Mouse (Mus musculus) heart, postnatal 10 days (tissue): ENCODE results near the gene 4921517D22Rik. TPM values are rescaled to one million over a fixed set of nuclear protein-coding genes. Genes with fewer than 3 reads are reported as not detected.
A peak's percentile ranks its signal among the peaks of the same experiment; 100 is the strongest.

Source experiments
- DNase-seq, 2 experiments: peaks; one replicate each; pipeline ENCODE4 v3.0.0; 2021
- intact Hi-C: fragments of 180-260 bp; cut with DNase I; formaldehyde crosslinking; loops from one replicate; pipeline ENCODE4 v1.15.1; 2025
- total RNA-seq, 2 experiments: library from RNA; stranded (reverse); gene quantifications; 2 replicates each; pipeline ENCODE4 v1.2.3; 2021

The 4921517D22Rik gene
- total RNA-seq, 2 experiments from 2014 or later: not detected

GRCm38 (mm10) chr13:59663939-59664712 lies 29.8 kb downstream of the 4921517D22Rik start:
- intact Hi-C loops: no loop called here
- no peak for DNase-seq

GRCm38 (mm10) chr13:59661966-59662365 lies 31.9 kb downstream of the 4921517D22Rik start:
- intact Hi-C loops: no loop called here
- no peak for DNase-seq

- intact Hi-C loops: no loop called here
- no peak for DNase-seq
These were observed 32.5 kb downstream of the 4921517D22Rik start for GRCm38 (mm10) chr13:59661387-59661786.

- intact Hi-C loops: no loop called here
- no peak for DNase-seq
These were observed 33.5 kb downstream of the 4921517D22Rik start for GRCm38 (mm10) chr13:59660371-59660770.

- DNase-seq: no peak
- intact Hi-C loops: no loop called here
These were observed 36.1 kb downstream of the 4921517D22Rik start for GRCm38 (mm10) chr13:59657781-59658180.

GRCm38 (mm10) chr13:59656975-59657388 lies 36.9 kb downstream of the 4921517D22Rik start:
- intact Hi-C loops: no loop called here

GRCm38 (mm10) chr13:59656316-59656832 lies 37.5 kb downstream of the 4921517D22Rik start:
- intact Hi-C loops: no loop called here
- no peak for DNase-seq

More at GRCm38 (mm10) chr13:59656975-59657388, 36.9 kb downstream of the 4921517D22Rik start:
- peak in 1 of 2 experiments; percentile 24 for DNase-seq

- intact Hi-C loops: no loop called here
- no peak for DNase-seq
These were observed 38.1 kb downstream of the 4921517D22Rik start for GRCm38 (mm10) chr13:59655718-59656315.

GRCm38 (mm10) chr13:59654465-59654864 lies 39.4 kb downstream of the 4921517D22Rik start:
- no peak for DNase-seq
- intact Hi-C loops: no loop called here

GRCm38 (mm10) chr13:59653136-59653535 lies 40.8 kb downstream of the 4921517D22Rik start:
- intact Hi-C loops: no loop called here
- no peak for DNase-seq

GRCm38 (mm10) chr13:59652651-59653050 lies 41.3 kb downstream of the 4921517D22Rik start:
- intact Hi-C loops: no loop called here
- no peak for DNase-seq

GRCm38 (mm10) chr13:59649781-59650180 lies 44.1 kb downstream of the 4921517D22Rik start:
- intact Hi-C loops: loop anchor here (5.0 kb wide), 1 partner anchor 73 kb away; no protein-coding TSS in a partner anchor
- no peak for DNase-seq

GRCm38 (mm10) chr13:59648598-59648997 lies 45.3 kb downstream of the 4921517D22Rik start:
- intact Hi-C loops: loop anchor here (5.0 kb wide), 1 partner anchor 74 kb away; no protein-coding TSS in a partner anchor
- no peak for DNase-seq

- DNase-seq: no peak
- intact Hi-C loops: loop anchor here (5.0 kb wide), 1 partner anchor 75 kb away; no protein-coding TSS in a partner anchor
These were observed 46.4 kb downstream of the 4921517D22Rik start for GRCm38 (mm10) chr13:59647484-59647883.

GRCm38 (mm10) chr13:59646674-59647244 lies 47.1 kb downstream of the 4921517D22Rik start:
- no peak for DNase-seq
- intact Hi-C loops: loop anchor here (5.0 kb wide), 1 partner anchor 76 kb away; no protein-coding TSS in a partner anchor

- no peak for DNase-seq
- intact Hi-C loops: loop anchor here (5.0 kb wide), 1 partner anchor 77 kb away; no protein-coding TSS in a partner anchor
These were observed 48.4 kb downstream of the 4921517D22Rik start for GRCm38 (mm10) chr13:59645491-59645890.

GRCm38 (mm10) chr13:59642818-59643217 lies 51.1 kb downstream of the 4921517D22Rik start:
- intact Hi-C loops: no loop called here
- DNase-seq: no peak

- intact Hi-C loops: no loop called here
- no peak for DNase-seq
These were observed 53.8 kb downstream of the 4921517D22Rik start for GRCm38 (mm10) chr13:59640178-59640440.

GRCm38 (mm10) chr13:59639368-59640177 lies 54.3 kb downstream of the 4921517D22Rik start:
- intact Hi-C loops: no loop called here
- no peak for DNase-seq

- intact Hi-C loops: no loop called here
These were observed 56.1 kb downstream of the 4921517D22Rik start for GRCm38 (mm10) chr13:59637800-59638199.

More at GRCm38 (mm10) chr13:59637800-59638199, 56.1 kb downstream of the 4921517D22Rik start:
- no peak for DNase-seq
